Mouse (Mus musculus) hindlimb bud, embryonic 11.5 days (tissue): Measurements from ENCODE around the gene Fbxl12.

Source experiments
- DNase-seq: peaks from one replicate; pipeline ENCODE4 v3.0.0-alpha.2; 2012; ENCODE audit warnings: low read depth, low spot score; ENCODE audit errors: extremely low spot score

Gene Fbxl12

GRCm38 (mm10) chr9:20576591-20576990 lies 68.0 kb downstream of the Fbxl12 start:
- DNase-seq = no peak

GRCm38 (mm10) chr9:20571060-20571459 lies 73.5 kb downstream of the Fbxl12 start:
- no peak for DNase-seq
